Mouse (Mus musculus) gastrocnemius, postnatal 25 days (tissue): ENCODE data around the gene Proca1. TPM values are rescaled to one million over a fixed set of nuclear protein-coding genes. Genes with fewer than 3 reads are reported as not detected.

Experiments used
- DNase-seq: peaks from one replicate; pipeline ENCODE4 v3.0.0; 2022
- microRNA-seq, 2 experiments: library from miRNA; unstranded; fragments of <30 nt; microRNA quantifications; one replicate each; pipeline ENCODE4 v1.2.0; 2021; ENCODE audit warnings: borderline replicate concordance in 2 of 2
- total RNA-seq, 2 experiments: library from RNA; stranded (reverse); gene quantifications; 1 replicate in 1 of 2; 2 replicates in 1 of 2; pipeline ENCODE4 v1.2.3; 2021

The Proca1 gene
- total RNA-seq, 2 experiments from 2014 or later: 0.28 to 1.3 TPM

- DNase-seq: peak; percentile 37
Observed at GRCm38 (mm10) chr11:78223586-78223985, 30.4 kb downstream of the Proca1 start.

- DNase-seq: no peak
Observed at GRCm38 (mm10) chr11:78231518-78231917, 38.3 kb downstream of the Proca1 start.

GRCm38 (mm10) chr11:78240193-78240857 lies 47.1 kb downstream of the Proca1 start:
- no peak for DNase-seq

- DNase-seq: no peak
Observed at GRCm38 (mm10) chr11:78245261-78245626, 52.1 kb downstream of the Proca1 start.

- DNase-seq: peak; percentile 85
Observed at GRCm38 (mm10) chr11:78245627-78246317, 52.6 kb downstream of the Proca1 start, which contains the start of the genes Sdf2 and Supt6. TSS of gene Sdf2 (plus strand) at chr11:78245746. TSS of gene Supt6 (minus strand) at chr11:78245987.

- DNase-seq: no peak
Observed at GRCm38 (mm10) chr11:78246318-78247011, 53.3 kb downstream of the Proca1 start.

GRCm38 (mm10) chr11:78247012-78247348 lies 53.8 kb downstream of the Proca1 start:
- DNase-seq: no peak

- DNase-seq: no peak
Observed at GRCm38 (mm10) chr11:78247727-78248140, 54.5 kb downstream of the Proca1 start.

Small RNA genes lying within 50 kb of the gene (microRNA-seq; reads per million reads assigned to microRNA genes)
- 0 reads per million in 2 experiments for gene Mir7653

Other genes starting within 250 kb of the Proca1 start
- gene Phf12, start 210.6 kb upstream of the Proca1 start, total RNA-seq: 10 to 100 TPM; 14.2 to 18.2 TPM
- gene Dhrs13, start 161.1 kb upstream of the Proca1 start, total RNA-seq: 1 to 10 TPM in 1 of 2 experiments, under 1 TPM in 1; 0.59 to 1.1 TPM
- 10 to 100 TPM; 54.8 to 55.7 TPM for gene Flot2, start 155.5 kb upstream of the Proca1 start, total RNA-seq
- gene Eral1, start 113.0 kb upstream of the Proca1 start, total RNA-seq: 10 to 100 TPM; 19.3 to 20.6 TPM
- 1 to 10 TPM; 5.4 to 5.8 TPM for gene Fam222b, start 98.7 kb upstream of the Proca1 start, total RNA-seq
- gene Traf4, start 27.8 kb upstream of the Proca1 start, total RNA-seq: 1 to 10 TPM; 2.9 to 4.0 TPM
- 1 to 10 TPM in 1 of 2 experiments, under 1 TPM in 1; 0.99 to 1.2 TPM for gene Nek8, start 16.7 kb upstream of the Proca1 start, total RNA-seq
- gene Tlcd1, start 16.7 kb upstream of the Proca1 start, total RNA-seq: 1 to 10 TPM; 1.9 to 2.4 TPM
- 100 to 1,000 TPM; 715 to 745 TPM for gene Rpl23a, start 9.8 kb upstream of the Proca1 start, total RNA-seq
- 1 to 10 TPM; 5.0 to 7.3 TPM for gene Rab34, start 5.0 kb upstream of the Proca1 start, total RNA-seq
- 10 to 100 TPM; 37.4 to 47.4 TPM for gene Sdf2, start 52.4 kb downstream of the Proca1 start, total RNA-seq
- 10 to 100 TPM; 22.2 to 22.6 TPM for gene Supt6, start 52.6 kb downstream of the Proca1 start, total RNA-seq
- gene 2610507B11Rik, start 68.4 kb downstream of the Proca1 start, total RNA-seq: 100 to 1,000 TPM; 206 to 226 TPM
- 1 to 10 TPM in 1 of 2 experiments, under 1 TPM in 1; 0.82 to 1.4 TPM for gene BC030499, start 97.4 kb downstream of the Proca1 start, total RNA-seq
- 1 to 10 TPM; 3.1 to 4.2 TPM for gene Spag5, start 108.1 kb downstream of the Proca1 start, total RNA-seq
- 1 to 10 TPM; 2.5 to 2.6 TPM for gene Aldoc, start 129.6 kb downstream of the Proca1 start, total RNA-seq
- gene Pigs, start 135.0 kb downstream of the Proca1 start, total RNA-seq: 10 to 100 TPM; 18.3 to 20.4 TPM
- gene Unc119, start 150.1 kb downstream of the Proca1 start, total RNA-seq: 10 to 100 TPM in 1 of 2 experiments, 1 to 10 TPM in 1; 8.4 to 10.5 TPM
- gene Foxn1, start 193.2 kb downstream of the Proca1 start, total RNA-seq: not detected
- not detected for gene Slc13a2, start 228.8 kb downstream of the Proca1 start, total RNA-seq